Mouse (Mus musculus) testis, adult 2 months (tissue): ENCODE measurements around the gene Klhl7. TPM values are rescaled to one million over a fixed set of nuclear protein-coding genes. Genes with fewer than 3 reads are reported as not detected.
"Not testable (repeated sequence)": the region's sequence is repeated elsewhere in the genome, so short reads cannot be mapped to it uniquely, and the experiment has no call there.

Source experiments
- H3K27ac ChIP-seq: fragments of 200-500 bp; 2 replicates; pipeline ENCODE4 v1.5.1; 2012; ENCODE audit warnings: low read depth, low read length; ENCODE audit not compliant: control insufficient read depth, insufficient read depth
- H3K27me3 ChIP-seq: fragments of 200-500 bp; 2 replicates; pipeline ENCODE4 v1.6.1; 2012; ENCODE audit warnings: mild to moderate bottlenecking, low read length, moderate library complexity; ENCODE audit not compliant: control insufficient read depth, insufficient read depth
- H3K36me3 ChIP-seq: fragments of 200-500 bp; 2 replicates; pipeline ENCODE4 v1.6.1; 2012; ENCODE audit warnings: mild to moderate bottlenecking, low read length; ENCODE audit not compliant: control insufficient read depth, insufficient read depth
- H3K4me1 ChIP-seq: fragments of 200-500 bp; 2 replicates; pipeline ENCODE4 v1.6.1; 2012; ENCODE audit warnings: low read length; ENCODE audit not compliant: control insufficient read depth, insufficient read depth
- H3K4me3 ChIP-seq: fragments of 200-500 bp; 2 replicates; pipeline ENCODE4 v1.5.1; 2012; ENCODE audit warnings: low read depth, mild to moderate bottlenecking, low read length, moderate library complexity, mixed read lengths; ENCODE audit not compliant: control insufficient read depth
- CTCF ChIP-seq: fragments of 200-500 bp; IDR thresholded peaks from 2 replicates; pipeline ENCODE4 v1.5.1; 2012; ENCODE audit warnings: low read depth, mild to moderate bottlenecking, inconsistent platforms, low read length, moderate library complexity; ENCODE audit not compliant: control insufficient read depth, insufficient read depth, insufficient replicate concordance
- POLR2A ChIP-seq: fragments of 200-500 bp; IDR thresholded peaks from 2 replicates; pipeline ENCODE4 v1.6.1; 2012; ENCODE audit warnings: low read depth, mild to moderate bottlenecking, inconsistent platforms, low read length, moderate library complexity; ENCODE audit not compliant: control insufficient read depth
- polyA plus RNA-seq: library from polyadenylated mRNA; depleted of rRNA; stranded (reverse); fragments of >200 nt; gene quantifications from 2 replicates; pipeline ENCODE4 v1.2.3, GENCODE M21; 2012

The Klhl7 gene
- polyA plus RNA-seq, 1 experiment: 15.8 TPM

- H3K27ac ChIP-seq: peak overlapping the region; percentile 99
- TF ChIP-seq CTCF (no peak), POLR2A (no peak; the same call in 1 of the 2 replicates)
- no peaks in the 10 kb centered on the region for H3K4me1 ChIP-seq
- peak overlapping the region; percentile 99 for H3K4me3 ChIP-seq
- no peaks in the 10 kb centered on the region for H3K27me3 ChIP-seq
- H3K36me3 ChIP-seq: no peaks in the 10 kb centered on the region
Observed at GRCm38 (mm10) chr5:24100810-24101311, 456 bp downstream of the Klhl7 start.

GRCm38 (mm10) chr5:24101446-24102140 is 1.2 kb downstream of the Klhl7 start:
- no peaks in the 10 kb centered on the region for H3K36me3 ChIP-seq
- no peaks in the 10 kb centered on the region for H3K27me3 ChIP-seq
- H3K4me1 ChIP-seq: peaks cover 2% of the 10 kb centered on the region; the same call in 1 of the 2 replicates
- peak overlapping the region; percentile 95 for H3K27ac ChIP-seq
- TF ChIP-seq POLR2A (no peak), CTCF (no peak)
- peak overlapping the region; percentile 99; the same call in 1 of the 2 replicates for H3K4me3 ChIP-seq

GRCm38 (mm10) chr5:24103235-24103634 is 2.8 kb downstream of the Klhl7 start:
- H3K27me3 ChIP-seq, H3K27ac ChIP-seq, H3K4me3 ChIP-seq, H3K36me3 ChIP-seq, H3K4me1 ChIP-seq: not testable (repeated sequence)

GRCm38 (mm10) chr5:24103841-24104240 is 3.4 kb downstream of the Klhl7 start:
- no peaks in the 10 kb centered on the region for H3K36me3 ChIP-seq
- H3K27ac ChIP-seq: no peak overlapping the region
- H3K4me1 ChIP-seq: peaks cover 2% of the 10 kb centered on the region; the same call in 1 of the 2 replicates
- TF ChIP-seq POLR2A (no peak), CTCF (no peak)
- no peak overlapping the region for H3K4me3 ChIP-seq
- no peaks in the 10 kb centered on the region for H3K27me3 ChIP-seq

- no peak for TF ChIP-seq POLR2A
- no peak for TF ChIP-seq CTCF
- Histone ChIP-seq H3K27ac (no peak overlapping the region), H3K27me3 (no peaks in the 10 kb centered on the region), H3K4me1 (peaks cover 2% of the 10 kb centered on the region; the same call in 1 of the 2 replicates), H3K4me3 (no peak overlapping the region), H3K36me3 (no peaks in the 10 kb centered on the region; the same call in 1 of the 2 replicates)
Observed at GRCm38 (mm10) chr5:24107071-24107739, 6.8 kb downstream of the Klhl7 start.

- H3K36me3 ChIP-seq: no peaks in the 10 kb centered on the region; the same call in 1 of the 2 replicates
- H3K27ac ChIP-seq: no peak overlapping the region
- no peak overlapping the region for H3K4me3 ChIP-seq
- TF ChIP-seq POLR2A: no peak
- TF ChIP-seq CTCF: no peak
- H3K27me3 ChIP-seq: no peaks in the 10 kb centered on the region
- peaks cover 2% of the 10 kb centered on the region; the same call in 1 of the 2 replicates for H3K4me1 ChIP-seq
Observed at GRCm38 (mm10) chr5:24107740-24108098, 7.3 kb downstream of the Klhl7 start.

GRCm38 (mm10) chr5:24110068-24110467 is 9.7 kb downstream of the Klhl7 start:
- Histone ChIP-seq H3K27ac (no peak overlapping the region), H3K36me3 (no peaks in the 10 kb centered on the region; the same call in 1 of the 2 replicates), H3K4me3 (no peak overlapping the region), H3K4me1 (peaks cover 2% of the 10 kb centered on the region; the same call in 1 of the 2 replicates), H3K27me3 (no peaks in the 10 kb centered on the region)
- TF ChIP-seq POLR2A (no peak), CTCF (no peak)
